Mouse (Mus musculus) small intestine, adult 2 months (tissue): ENCODE results near the gene Ppp2r2c.

Source experiments
- CTCF ChIP-seq: fragments of 200-500 bp; IDR thresholded peaks from 2 replicates; pipeline ENCODE4 v1.5.1; 2012; ENCODE audit warnings: low read depth, mild to moderate bottlenecking, control low read depth, inconsistent platforms, low read length, moderate library complexity, mixed read lengths; ENCODE audit not compliant: insufficient replicate concordance, insufficient read length; ENCODE audit errors: extremely low read depth
- POLR2A ChIP-seq: fragments of 200-500 bp; IDR thresholded peaks from 2 replicates; pipeline ENCODE4 v1.6.1; 2012; ENCODE audit warnings: low read depth, mild to moderate bottlenecking, control low read depth, inconsistent platforms, low read length, moderate library complexity

- no peak for TF ChIP-seq POLR2A
- TF ChIP-seq CTCF = no peak
Observed at GRCm38 (mm10) chr5:36866701-36867250, 1.5 kb upstream of the Ppp2r2c start.
